ENCODE assay signal across 32 mouse cellular contexts in the genomic region with DNA sequence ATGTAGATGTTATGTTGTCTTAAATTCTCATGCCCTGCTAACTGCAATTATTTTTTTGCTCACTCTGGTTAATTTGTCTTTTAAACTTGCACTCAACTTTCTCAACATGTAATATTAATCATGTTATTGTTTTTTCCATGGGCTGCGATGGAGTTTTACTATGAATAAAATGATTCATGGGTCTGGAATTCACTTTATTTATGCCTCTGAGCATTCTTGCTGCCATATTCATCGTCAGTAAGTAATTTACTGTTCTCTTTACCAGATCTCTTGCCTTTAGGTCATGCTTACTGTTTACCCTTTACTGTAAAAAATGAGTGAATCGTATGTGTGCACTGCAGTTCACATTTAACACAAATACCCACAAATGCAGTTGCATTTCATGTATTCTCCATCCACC. TPM values are rescaled to one million over a fixed set of nuclear protein-coding genes. Genes with fewer than 3 reads are reported as not detected.
"Had no signal": no experiment of that assay in that cellular context is flagged by ENCODE, and none has a peak within 500 bp of the region (broad histone marks: within the 10 kb centered on the region; RNA-seq: fewer than 3 reads in every experiment).

No protein-coding gene starts in this region.

- H3K9ac ChIP-seq: limb, embryonic 12.5 days; limb, embryonic 13.5 days; limb, embryonic 15.5 days; liver, embryonic 12.5 days; liver, embryonic 13.5 days; liver, embryonic 14.5 days; liver, embryonic 15.5 days; liver, postnatal 0 days; lung, embryonic 14.5 days; lung, embryonic 15.5 days; midbrain, embryonic 12.5 days; midbrain, embryonic 13.5 days; midbrain, embryonic 15.5 days had no signal

- H3K27me3 ChIP-seq: limb, embryonic 12.5 days; limb, embryonic 13.5 days; limb, embryonic 15.5 days; liver, embryonic 12.5 days; liver, embryonic 13.5 days; liver, embryonic 15.5 days; lung, embryonic 15.5 days; megakaryocyte, embryonic 14.5 days; midbrain, embryonic 12.5 days; midbrain, embryonic 13.5 days; midbrain, embryonic 15.5 days had no signal

- H3K36me3 ChIP-seq: limb, embryonic 10.5 days; limb, embryonic 12.5 days; limb, embryonic 13.5 days; limb, embryonic 15.5 days; liver, embryonic 12.5 days; liver, embryonic 13.5 days; liver, embryonic 15.5 days; lung, embryonic 15.5 days; midbrain, embryonic 10.5 days; midbrain, embryonic 12.5 days; midbrain, embryonic 13.5 days; midbrain, embryonic 15.5 days had no signal

- H3K4me3 ChIP-seq: limb, embryonic 10.5 days; limb, embryonic 12.5 days; limb, embryonic 13.5 days; limb, embryonic 15.5 days; liver, embryonic 12.5 days; liver, embryonic 13.5 days; liver, embryonic 15.5 days; lung, embryonic 15.5 days; megakaryocyte, embryonic 14.5 days; midbrain, embryonic 10.5 days; midbrain, embryonic 12.5 days; midbrain, embryonic 13.5 days; midbrain, embryonic 15.5 days; myocyte had no signal

- H3K4me1 ChIP-seq: limb, embryonic 10.5 days; limb, embryonic 12.5 days; limb, embryonic 13.5 days; limb, embryonic 15.5 days; liver, embryonic 12.5 days; liver, embryonic 13.5 days; liver, embryonic 15.5 days; lung, embryonic 15.5 days; megakaryocyte, embryonic 14.5 days; midbrain, embryonic 10.5 days; midbrain, embryonic 12.5 days; midbrain, embryonic 13.5 days; midbrain, embryonic 15.5 days had no signal

- H3K9me3 ChIP-seq: limb, embryonic 10.5 days; limb, embryonic 12.5 days; limb, embryonic 13.5 days; limb, embryonic 15.5 days; liver, embryonic 12.5 days; liver, embryonic 13.5 days; liver, embryonic 15.5 days; lung, embryonic 15.5 days; megakaryocyte, embryonic 14.5 days; midbrain, embryonic 10.5 days; midbrain, embryonic 12.5 days; midbrain, embryonic 13.5 days; midbrain, embryonic 15.5 days had no signal

- ATAC-seq: liver, embryonic 12.5 days; liver, postnatal 0 days; lung, postnatal 0 days; midbrain, embryonic 13.5 days; midbrain, embryonic 15.5 days; midbrain, embryonic 16.5 days had no signal

- H3K27ac ChIP-seq: limb, embryonic 10.5 days; limb, embryonic 12.5 days; limb, embryonic 13.5 days; limb, embryonic 15.5 days; liver, embryonic 12.5 days; liver, embryonic 13.5 days; liver, embryonic 14.5 days; liver, embryonic 15.5 days; lung, embryonic 15.5 days; macrophage; midbrain, embryonic 10.5 days; midbrain, embryonic 12.5 days; midbrain, embryonic 13.5 days; midbrain, embryonic 15.5 days had no signal

- H3K4me2 ChIP-seq: limb, embryonic 12.5 days; limb, embryonic 13.5 days; limb, embryonic 15.5 days; liver, embryonic 11.5 days; liver, embryonic 12.5 days; liver, embryonic 13.5 days; liver, embryonic 15.5 days; lung, embryonic 14.5 days; lung, embryonic 15.5 days; midbrain, embryonic 11.5 days; midbrain, embryonic 12.5 days; midbrain, embryonic 13.5 days; midbrain, embryonic 15.5 days had no signal

- DNase-seq: left cerebral cortex, postnatal 4 days; liver; liver, embryonic 13.5 days; liver, postnatal 0 days; lung, adult 18-20 months; lung, adult 2 months; lung, embryonic 14.5 days; lung, postnatal 10 days; lung, postnatal 14 days; lung, postnatal 36 days; lung, postnatal 4 days; midbrain, embryonic 14.5 days had no signal

RNA-seq across cellular contexts. Expression of a gene that starts 45.3 kb away (rescaled TPM):
- polyA plus RNA-seq: liver, adult 2 months; liver, postnatal 0 days; macrophage had no signal
